Mouse (Mus musculus) forebrain, embryonic 16.5 days (tissue): ENCODE data around the gene Bdkrb2. TPM values are rescaled to one million over a fixed set of nuclear protein-coding genes. Genes with fewer than 3 reads are reported as not detected.
A peak's percentile ranks its signal among the peaks of the same experiment; 100 is the strongest.

Experiments used
- ATAC-seq: fragments of 200-750 bp; cut with Nextera tagmentation; 2 replicates; pipeline ENCODE4 v1.8.0; 2017; ENCODE audit warnings: mild to moderate bottlenecking, moderate library complexity
- H3K27ac ChIP-seq: fragments of 300-500 bp; sonication (generic); 2 replicates; pipeline ENCODE4 v1.5.1; 2014; ENCODE audit warnings: low read length, control low read depth
- H3K27me3 ChIP-seq: fragments of 300-500 bp; sonication (generic); replicated peaks from 2 replicates; pipeline ENCODE4 v1.6.1; 2014; ENCODE audit warnings: low read length; ENCODE audit not compliant: control insufficient read depth, insufficient read depth
- H3K36me3 ChIP-seq: fragments of 300-500 bp; sonication (generic); 2 replicates; pipeline ENCODE4 v1.6.1; 2014; ENCODE audit not compliant: control insufficient read depth, insufficient read depth
- H3K4me1 ChIP-seq: fragments of 300-500 bp; sonication (generic); replicated peaks from 2 replicates; pipeline ENCODE4 v1.6.1; 2014; ENCODE audit warnings: low read length; ENCODE audit not compliant: control insufficient read depth, insufficient read depth
- H3K4me2 ChIP-seq: fragments of 300-500 bp; sonication (generic); 2 replicates; pipeline ENCODE4 v1.6.1; 2014; ENCODE audit warnings: mild to moderate bottlenecking, low read length, control low read depth
- H3K4me3 ChIP-seq: fragments of 300-500 bp; sonication (generic); replicated peaks from 2 replicates; pipeline ENCODE4 v1.5.1; 2014; ENCODE audit warnings: mild to moderate bottlenecking, low read length, control low read depth
- H3K9ac ChIP-seq: fragments of 300-500 bp; sonication (generic); replicated peaks from 2 replicates; pipeline ENCODE4 v1.6.1; 2014; ENCODE audit warnings: low read depth, low read length, control low read depth
- H3K9me3 ChIP-seq: fragments of 300-500 bp; sonication (generic); 2 replicates; pipeline ENCODE4 v1.6.1; 2016; ENCODE audit warnings: low read length; ENCODE audit not compliant: control insufficient read depth
- WGBS: fragments of 180-500 bp; shearing (Covaris S2); extraction: QIAGEN DNeasy Blood & Tissue Kit; methylation state at CpG from one replicate; pipeline ENCODE4 v1.1.7; 2014; 5-methylcytosine and 5-hydroxymethylcytosine counted together
- polyA plus RNA-seq: library from polyadenylated mRNA; unstranded; fragments of >200 nt; fragmentation: Nextera tagmentation; extraction: Ambion mirVana; gene quantifications from 2 replicates; pipeline ENCODE4 v1.2.1, GENCODE M21; 2015

Bdkrb2 gene
- 0.61 and 0.73 TPM in 2 replicates for polyA plus RNA-seq

- no peak within 1 kb of the TSS for H3K27ac ChIP-seq
- H3K36me3 ChIP-seq, result no peaks in the 10 kb centered on the region
- peaks cover 18% of the 10 kb centered on the region for H3K4me1 ChIP-seq
- WGBS, result 1% methylated on average over 25 of the region's 25 CpGs
- H3K9ac ChIP-seq, result 0 out of 2 replicates have a peak within 1 kb of the TSS, but pooled peaks have one; percentile 32
- peak within 1 kb of the TSS; percentile 35 for H3K4me3 ChIP-seq
- H3K9me3 ChIP-seq, result peaks cover 4% of the 10 kb centered on the region; the same call in 1 of the 2 replicates
- H3K4me2 ChIP-seq, result peak within 1 kb of the TSS; percentile 60
- 0 out of 2 replicates have a peak, but pooled peaks have one; percentile 36 for ATAC-seq
- H3K27me3 ChIP-seq, result peaks cover 24% of the 10 kb centered on the region
These were observed at the start of gene Bdkrb2 for GRCm38 (mm10) chr12:105562936-105563680. Gene Bdkrb2 (plus strand): TSS chr12:105563226.

- Histone ChIP-seq H3K4me1 (no peaks in the 10 kb centered on the region), H3K36me3 (no peaks in the 10 kb centered on the region), H3K9ac (no peak overlapping the region), H3K9me3 (no peaks in the 10 kb centered on the region), H3K4me2 (no peak overlapping the region), H3K4me3 (no peak overlapping the region), H3K27me3 (no peaks in the 10 kb centered on the region), H3K27ac (no peak overlapping the region)
- ATAC-seq, result no peak
- 91% methylated on average over 10 of the region's 10 CpGs for WGBS
These were observed 48.9 kb upstream of the Bdkrb2 start for GRCm38 (mm10) chr12:105514111-105514510.

- WGBS, result 82% methylated on average over 21 of the region's 21 CpGs
- H3K27ac ChIP-seq, result no peak overlapping the region
These were observed 45.9 kb upstream of the Bdkrb2 start for GRCm38 (mm10) chr12:105517026-105517675.

GRCm38 (mm10) chr12:105519851-105520250 is 43.2 kb upstream of the Bdkrb2 start:
- no peak overlapping the region for H3K27ac ChIP-seq
- H3K36me3 ChIP-seq, result no peaks in the 10 kb centered on the region
- H3K9me3 ChIP-seq, result 0 out of 2 replicates have a peak, but pooled peaks cover 3% of the 10 kb centered on the region
- no peak overlapping the region for H3K4me2 ChIP-seq
- no peak overlapping the region for H3K4me3 ChIP-seq
- H3K9ac ChIP-seq, result no peak overlapping the region
- no peak for ATAC-seq
- H3K27me3 ChIP-seq, result no peaks in the 10 kb centered on the region
- WGBS, result 89% methylated on average over 2 of the region's 2 CpGs
- no peaks in the 10 kb centered on the region for H3K4me1 ChIP-seq

More at GRCm38 (mm10) chr12:105517026-105517675, 45.9 kb upstream of the Bdkrb2 start:
- ATAC-seq, result no peak
- Histone ChIP-seq H3K27me3 (no peaks in the 10 kb centered on the region), H3K4me3 (no peak overlapping the region), H3K4me1 (no peaks in the 10 kb centered on the region), H3K9ac (no peak overlapping the region), H3K36me3 (no peaks in the 10 kb centered on the region), H3K4me2 (no peak overlapping the region), H3K9me3 (0 out of 2 replicates have a peak, but pooled peaks cover 3% of the 10 kb centered on the region)

GRCm38 (mm10) chr12:105521170-105521762 is 41.8 kb upstream of the Bdkrb2 start:
- Histone ChIP-seq H3K4me3 (no peak overlapping the region), H3K9me3 (0 out of 2 replicates have a peak, but pooled peaks cover 3% of the 10 kb centered on the region), H3K27ac (no peak overlapping the region), H3K4me2 (no peak overlapping the region), H3K27me3 (no peaks in the 10 kb centered on the region), H3K9ac (no peak overlapping the region), H3K36me3 (no peaks in the 10 kb centered on the region), H3K4me1 (no peaks in the 10 kb centered on the region)
- peak; percentile 62 for ATAC-seq
- WGBS, result 74% methylated on average over 15 of the region's 15 CpGs

GRCm38 (mm10) chr12:105523737-105524136 is 39.3 kb upstream of the Bdkrb2 start:
- WGBS, result 47% methylated on average over 2 of the region's 2 CpGs
- H3K9ac ChIP-seq, result no peak overlapping the region
- H3K27me3 ChIP-seq, result no peaks in the 10 kb centered on the region
- ATAC-seq, result no peak
- H3K4me2 ChIP-seq, result no peak overlapping the region
- H3K27ac ChIP-seq, result no peak overlapping the region
- no peak overlapping the region for H3K4me3 ChIP-seq
- H3K36me3 ChIP-seq, result no peaks in the 10 kb centered on the region
- H3K4me1 ChIP-seq, result no peaks in the 10 kb centered on the region
- H3K9me3 ChIP-seq, result 0 out of 2 replicates have a peak, but pooled peaks cover 3% of the 10 kb centered on the region

- WGBS, result 92% methylated on average over 3 of the region's 3 CpGs
- no peak overlapping the region for H3K4me3 ChIP-seq
- H3K36me3 ChIP-seq, result no peaks in the 10 kb centered on the region
- H3K4me2 ChIP-seq, result no peak overlapping the region
- H3K4me1 ChIP-seq, result no peaks in the 10 kb centered on the region
- no peak overlapping the region for H3K9ac ChIP-seq
- no peak overlapping the region for H3K27ac ChIP-seq
- no peak for ATAC-seq
- no peaks in the 10 kb centered on the region for H3K27me3 ChIP-seq
- 0 out of 2 replicates have a peak, but pooled peaks cover 3% of the 10 kb centered on the region for H3K9me3 ChIP-seq
These were observed 36.8 kb upstream of the Bdkrb2 start for GRCm38 (mm10) chr12:105526186-105526585.

GRCm38 (mm10) chr12:105526829-105527228 is 36.2 kb upstream of the Bdkrb2 start:
- 69% methylated on average over 5 of the region's 5 CpGs for WGBS
- Histone ChIP-seq H3K4me1 (no peaks in the 10 kb centered on the region), H3K9me3 (0 out of 2 replicates have a peak, but pooled peaks cover 3% of the 10 kb centered on the region), H3K4me2 (no peak overlapping the region), H3K4me3 (no peak overlapping the region), H3K9ac (no peak overlapping the region), H3K36me3 (no peaks in the 10 kb centered on the region), H3K27me3 (no peaks in the 10 kb centered on the region), H3K27ac (no peak overlapping the region)
- ATAC-seq, result peak; percentile 59; the same call in 1 of the 2 replicates

- 76% methylated on average over 9 of the region's 9 CpGs for WGBS
These were observed 33.5 kb upstream of the Bdkrb2 start for GRCm38 (mm10) chr12:105529545-105529944.

More at GRCm38 (mm10) chr12:105529545-105529944, 33.5 kb upstream of the Bdkrb2 start:
- ATAC-seq, result no peak
- Histone ChIP-seq H3K27me3 (no peaks in the 10 kb centered on the region), H3K9me3 (no peaks in the 10 kb centered on the region), H3K9ac (no peak overlapping the region), H3K4me2 (no peak overlapping the region), H3K4me3 (no peak overlapping the region), H3K36me3 (no peaks in the 10 kb centered on the region), H3K27ac (no peak overlapping the region), H3K4me1 (no peaks in the 10 kb centered on the region)
